Mouse (Mus musculus) CH12.LX (cell line): ENCODE results near the gene Camta1.

Experiments used
- POLR2A ChIP-seq: IDR thresholded peaks from 2 replicates; pipeline ENCODE4 v1.6.1; 2011; ENCODE audit warnings: low read depth, mild to moderate bottlenecking, improper control_type of control experiment, low read length
- RCOR1 ChIP-seq: conservative IDR thresholded peaks from 2 replicates; pipeline ENCODE4 v1.6.1; 2012; ENCODE audit warnings: low read depth, mild to moderate bottlenecking, inconsistent platforms, low read length, improper control_type of control experiment

GRCm38 (mm10) chr4:151385985-151386700, 475.5 kb downstream of the Camta1 start:
- no peak for TF ChIP-seq POLR2A
- TF ChIP-seq RCOR1: no peak
